In the genomic region with DNA sequence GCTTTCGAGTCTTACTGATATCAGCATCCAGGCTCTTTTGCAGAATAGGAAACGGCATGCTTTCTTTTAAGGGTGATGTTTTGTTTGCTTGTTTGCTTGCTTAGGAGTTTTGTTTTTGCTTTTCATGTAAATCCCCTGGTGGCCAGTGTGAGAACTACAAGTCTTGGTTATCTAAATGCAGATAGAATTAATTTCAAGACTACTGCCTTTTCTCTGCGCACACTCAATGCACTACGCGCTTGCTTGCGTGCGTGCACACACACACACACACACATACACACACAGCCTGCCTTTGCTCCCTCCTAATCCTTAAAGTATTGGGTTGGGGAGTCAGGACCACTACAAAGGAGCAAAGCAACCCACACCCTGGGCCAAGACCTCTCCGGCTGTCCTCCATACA, we compare ENCODE assay signal across 9 mouse cellular contexts.
DNase-seq lines count a peak whose midpoint lies in the region; ATAC-seq and TF ChIP-seq lines count a peak whose summit lies in the region.
"Had no signal": no experiment of that assay in that cellular context is flagged by ENCODE, and none has a peak within 500 bp of the region (broad histone marks: within the 10 kb centered on the region; RNA-seq: fewer than 3 reads in every experiment).

No protein-coding gene starts in this region.

- ATAC-seq in lung, postnatal 0 days = no peak

- H3K27ac ChIP-seq in gastrocnemius, adult 2 months = no peak overlapping the region
- no peak overlapping the region for H3K27ac ChIP-seq in lung, postnatal 0 days (ENCODE audit: low read length)
- H3K27ac ChIP-seq in hindbrain, embryonic 10.5 days = no peak overlapping the region

- no peaks in the 10 kb centered on the region for H3K4me1 ChIP-seq in lung, postnatal 0 days (ENCODE audit: insufficient read depth, low read depth, low read length)
- H3K4me1 ChIP-seq in hindbrain, embryonic 10.5 days (replicated peaks) = peaks cover 23% of the 10 kb centered on the region; the same call in 1 of the 2 replicates

- no peak for TF ChIP-seq EP300 in lung, postnatal 0 days (IDR thresholded peaks at IDR 0.05)

- 84% methylated on average over 8 of the region's 8 CpGs for WGBS in lung, postnatal 0 days
- 91% methylated on average over 8 of the region's 8 CpGs for WGBS in hindbrain, embryonic 10.5 days

- no peaks in the 10 kb centered on the region for H3K36me3 ChIP-seq in lung, postnatal 0 days (ENCODE audit: insufficient read depth, low read length)
- H3K36me3 ChIP-seq in hindbrain, embryonic 10.5 days = peaks cover 15% of the 10 kb centered on the region

- H3K4me3 ChIP-seq in gastrocnemius, adult 2 months = no peak overlapping the region
- H3K4me3 ChIP-seq in lung, postnatal 0 days (ENCODE audit: low read depth, low read length) = no peak overlapping the region
- H3K4me3 ChIP-seq in hindbrain, embryonic 10.5 days = no peak overlapping the region
- H3K4me3 ChIP-seq: myocyte had no signal

- peak; percentile 65 for TF ChIP-seq CTCF in gastrocnemius, adult 2 months (IDR thresholded peaks at IDR 0.05)
- TF ChIP-seq CTCF in lung, postnatal 0 days (IDR thresholded peaks at IDR 0.05) = peak; percentile 73

- no peak overlapping the region for H3K4me2 ChIP-seq in lung, postnatal 0 days (replicated peaks; ENCODE audit: low read depth, low read length)

- H3K9ac ChIP-seq in lung, postnatal 0 days (replicated peaks; ENCODE audit: low read depth) = no peak overlapping the region

- DNase-seq in gastrocnemius, adult 2 months = no peak
- no peak for DNase-seq in gastrocnemius, postnatal 36 days
- peak; percentile 18 for DNase-seq in lung, postnatal 0 days (ENCODE audit: low spot score)
- DNase-seq in lung, postnatal 25 days (ENCODE audit: low spot score) = no peak
- DNase-seq in ZHBTc4 (ENCODE audit: low read depth, low spot score) = peak; percentile 55
- DNase-seq in retina, adult 2 months (ENCODE audit: low read depth, low spot score) = peak; percentile 28
- DNase-seq in urinary bladder, postnatal 25 days (ENCODE audit: low spot score) = no peak
- DNase-seq in hindbrain, embryonic 10.5 days (ENCODE audit: low spot score) = no peak

- intact Hi-C loops in gastrocnemius, adult 2 months (cut with DNase I) = no loop called here
- intact Hi-C loops in gastrocnemius, postnatal 36 days (cut with DNase I) = no loop called here

- no peaks in the 10 kb centered on the region for H3K9me3 ChIP-seq in lung, postnatal 0 days (ENCODE audit: low read length)
- no peaks in the 10 kb centered on the region for H3K9me3 ChIP-seq in hindbrain, embryonic 10.5 days

- no peaks in the 10 kb centered on the region for H3K27me3 ChIP-seq in lung, postnatal 0 days (replicated peaks; ENCODE audit: insufficient read depth, low read length)
- no peaks in the 10 kb centered on the region for H3K27me3 ChIP-seq in hindbrain, embryonic 10.5 days (ENCODE audit: insufficient read depth, poor library complexity, severe bottlenecking)

Comparison
In these comparisons a context has a peak if more than half of its experiments do, and no peak if none do; other contexts are left out.
1. DNase-seq: peak in lung, postnatal 0 days (single experiment), ZHBTc4 (single experiment) and retina, adult 2 months (single experiment); none in gastrocnemius, adult 2 months (single experiment), gastrocnemius, postnatal 36 days (0 of 2), lung, postnatal 25 days (single experiment), urinary bladder, postnatal 25 days (single experiment) and hindbrain, embryonic 10.5 days (single experiment).